Mouse (Mus musculus) bone marrow, adult 2 months (tissue): ENCODE results near the gene Adamts12.

Experiments used
- CTCF ChIP-seq: fragments of 200-500 bp; IDR thresholded peaks from 2 replicates; pipeline ENCODE4 v1.5.1; 2011; ENCODE audit warnings: low read length, control low read depth; ENCODE audit not compliant: control insufficient read depth, insufficient read depth
- POLR2A ChIP-seq: fragments of 200-500 bp; IDR thresholded peaks from 2 replicates; pipeline ENCODE4 v1.6.1; 2011; ENCODE audit warnings: low read depth, mild to moderate bottlenecking, control low read depth, low read length, borderline replicate concordance; ENCODE audit not compliant: control insufficient read depth

GRCm38 (mm10) chr15:11179751-11180169 is 115.2 kb downstream of the Adamts12 start:
- TF ChIP-seq CTCF (no peak), POLR2A (no peak)
